Mouse (Mus musculus): Measurements from ENCODE around the gene Slc15a3. TPM values are rescaled to one million over a fixed set of nuclear protein-coding genes. Genes with fewer than 3 reads are reported as not detected.

The Slc15a3 gene
- polyA plus RNA-seq, 1 experiment from 2014 or later = 0.15 TPM

DNA sequence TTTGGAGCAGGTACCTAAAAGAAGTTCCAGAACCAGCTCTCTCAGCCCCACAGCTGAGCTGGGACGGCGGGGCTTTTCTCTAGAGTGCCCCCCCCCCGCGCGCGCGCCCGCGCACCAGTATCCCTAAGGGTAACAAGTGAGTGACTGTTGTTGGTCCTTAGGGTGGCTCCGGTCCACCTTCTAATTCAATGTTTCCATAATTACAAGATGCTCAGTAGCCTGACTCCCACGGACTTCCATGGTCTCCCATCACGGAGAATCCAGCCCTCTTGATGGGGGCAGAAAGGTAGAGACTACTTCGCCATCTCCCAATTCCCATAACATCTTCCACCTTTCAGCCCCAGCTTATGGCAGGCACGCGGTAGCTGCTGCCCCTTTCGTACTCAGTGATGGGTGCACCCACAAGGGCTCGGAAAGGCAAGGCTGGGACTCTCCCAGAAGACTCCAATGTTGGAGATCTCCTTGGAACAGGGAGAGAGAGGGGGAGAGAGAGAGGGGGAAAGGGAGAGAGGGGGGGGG lies 29.2 kb downstream of the Slc15a3 start:
- peak; percentile 56 for DNase-seq (ENCODE audit: low spot score)
- 1% methylated on average over 17 of the region's 17 CpGs for WGBS
- Histone ChIP-seq H3K9ac (ENCODE audit: low read length) (peak overlapping the region; percentile 96), H3K9me3 (ENCODE audit: control insufficient read depth, low read length) (no peaks in the 10 kb centered on the region), H3K4me3 (ENCODE audit: low read depth, low read length) (peak overlapping the region; percentile 67), H3K4me1 (ENCODE audit: control insufficient read depth, insufficient read depth, low read length) (peaks cover 10% of the 10 kb centered on the region), H3K36me3 (ENCODE audit: control insufficient read depth, insufficient read depth, low read length) (peaks cover 27% of the 10 kb centered on the region), H3K4me2 (ENCODE audit: low read depth, severe bottlenecking) (peak overlapping the region; percentile 85), H3K27ac (replicated peaks; ENCODE audit: low read depth, low read length) (no peak overlapping the region), H3K27me3 (ENCODE audit: control insufficient read depth, insufficient read depth, low read length) (no peaks in the 10 kb centered on the region)
- ATAC-seq (ENCODE audit: insufficient number of reproducible peaks, low FRiP score, low TSS enrichment, low read depth) = peak; percentile 11; the same call in 1 of the 2 replicates

GRCm38 (mm10) chr19:10869241-10869885 lies 29.8 kb downstream of the Slc15a3 start:
- Histone ChIP-seq H3K4me3 (ENCODE audit: low read depth, low read length) (peak overlapping the region; percentile 67), H3K36me3 (ENCODE audit: control insufficient read depth, insufficient read depth, low read length) (peaks cover 27% of the 10 kb centered on the region), H3K9me3 (ENCODE audit: control insufficient read depth, low read length) (no peaks in the 10 kb centered on the region), H3K27ac (replicated peaks; ENCODE audit: low read depth, low read length) (peak overlapping the region; percentile 88), H3K9ac (ENCODE audit: low read length) (peak overlapping the region; percentile 96), H3K4me1 (ENCODE audit: control insufficient read depth, insufficient read depth, low read length) (peaks cover 10% of the 10 kb centered on the region), H3K4me2 (ENCODE audit: low read depth, severe bottlenecking) (peak overlapping the region; percentile 85), H3K27me3 (ENCODE audit: control insufficient read depth, insufficient read depth, low read length) (no peaks in the 10 kb centered on the region)
- ATAC-seq (ENCODE audit: insufficient number of reproducible peaks, low FRiP score, low TSS enrichment, low read depth) (peak; percentile 90), DNase-seq (ENCODE audit: low spot score) (peak; percentile 91)
- under 1% methylated on average over 43 of the region's 43 CpGs for WGBS

- peak within 1 kb of the TSS; percentile 96 for H3K9ac ChIP-seq (ENCODE audit: low read length)
- H3K4me1 ChIP-seq (ENCODE audit: control insufficient read depth, insufficient read depth, low read length) = peaks cover 10% of the 10 kb centered on the region
- H3K4me2 ChIP-seq (ENCODE audit: low read depth, severe bottlenecking) = peak within 1 kb of the TSS; percentile 85
- H3K36me3 ChIP-seq (ENCODE audit: control insufficient read depth, insufficient read depth, low read length) = peaks cover 24% of the 10 kb centered on the region
- H3K27ac ChIP-seq (replicated peaks; ENCODE audit: low read depth, low read length) = peak within 1 kb of the TSS; percentile 88
- ATAC-seq (ENCODE audit: insufficient number of reproducible peaks, low FRiP score, low TSS enrichment, low read depth) = peak; percentile 22
- H3K9me3 ChIP-seq (ENCODE audit: control insufficient read depth, low read length) = no peaks in the 10 kb centered on the region
- no peaks in the 10 kb centered on the region for H3K27me3 ChIP-seq (ENCODE audit: control insufficient read depth, insufficient read depth, low read length)
- DNase-seq (ENCODE audit: low spot score) = no peak
- 3% methylated on average over 8 of the region's 8 CpGs for WGBS
- peak within 1 kb of the TSS; percentile 67 for H3K4me3 ChIP-seq (ENCODE audit: low read depth, low read length)
These were observed 30.5 kb downstream of the Slc15a3 start, which contains the start of gene Tmem132a for GRCm38 (mm10) chr19:10869886-10870527. Gene Tmem132a, minus strand, starts transcription at chr19:10869940.

DNA sequence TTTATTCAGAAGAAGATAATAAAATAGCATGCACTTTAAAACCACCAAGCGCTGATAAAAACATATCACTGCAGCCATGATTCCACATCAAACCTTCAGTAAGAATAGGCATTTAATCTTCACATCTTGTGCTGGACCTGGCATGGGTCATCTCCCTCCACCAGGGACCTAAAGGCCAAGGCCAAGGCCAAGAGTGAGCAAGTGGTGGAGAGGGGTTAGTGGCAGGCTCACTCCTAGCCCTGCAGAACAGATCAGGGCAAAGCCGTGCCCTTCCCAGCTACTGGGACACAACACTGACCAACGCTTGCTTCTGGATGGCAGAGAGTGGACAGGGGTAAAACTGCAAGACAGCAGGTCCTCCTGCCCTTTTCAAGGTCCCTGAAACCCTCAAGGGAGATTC lies 31.1 kb downstream of the Slc15a3 start:
- Histone ChIP-seq H3K4me1 (ENCODE audit: control insufficient read depth, insufficient read depth, low read length) (peaks cover 10% of the 10 kb centered on the region), H3K27ac (replicated peaks; ENCODE audit: low read depth, low read length) (no peak overlapping the region), H3K9me3 (ENCODE audit: control insufficient read depth, low read length) (no peaks in the 10 kb centered on the region), H3K4me3 (ENCODE audit: low read depth, low read length) (no peak overlapping the region), H3K9ac (ENCODE audit: low read length) (no peak overlapping the region), H3K36me3 (ENCODE audit: control insufficient read depth, insufficient read depth, low read length) (peaks cover 20% of the 10 kb centered on the region), H3K4me2 (ENCODE audit: low read depth, severe bottlenecking) (no peak overlapping the region), H3K27me3 (ENCODE audit: control insufficient read depth, insufficient read depth, low read length) (no peaks in the 10 kb centered on the region)
- DNase-seq (ENCODE audit: low spot score) = no peak
- WGBS = 92% methylated on average over 3 of the region's 3 CpGs
- ATAC-seq (ENCODE audit: insufficient number of reproducible peaks, low FRiP score, low TSS enrichment, low read depth) = no peak

DNA sequence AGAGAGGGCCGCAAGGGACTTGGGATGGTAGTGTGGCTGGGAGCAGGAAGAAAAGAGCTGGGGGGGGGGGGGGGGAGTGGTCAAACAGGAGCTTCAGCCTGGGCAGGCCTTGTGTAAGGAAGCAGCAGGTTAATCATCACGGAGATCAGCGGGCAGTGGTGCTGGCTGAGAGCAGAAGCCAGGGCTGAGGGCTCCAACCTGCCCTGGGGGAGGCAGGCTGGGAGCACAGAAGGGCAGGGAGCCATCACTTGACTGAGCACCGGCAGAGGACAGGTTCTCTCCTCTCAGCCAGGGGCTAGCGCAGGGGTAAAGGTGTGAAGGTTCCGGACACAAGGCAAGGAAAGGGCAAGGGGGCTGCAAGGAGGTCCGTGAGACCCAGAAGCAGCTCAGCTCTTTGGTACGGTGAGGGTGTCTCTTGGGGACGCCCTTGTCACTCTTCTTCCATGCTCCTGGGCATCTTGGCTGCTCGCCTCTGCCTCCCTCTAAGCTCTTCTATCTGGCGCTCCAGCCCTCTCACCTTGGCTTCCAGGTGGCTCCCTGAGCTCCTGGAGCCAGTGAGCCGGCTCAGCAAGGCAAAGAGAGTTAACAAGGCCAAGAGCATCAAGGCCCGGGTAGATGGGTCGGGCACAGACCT lies 31.9 kb downstream of the Slc15a3 start:
- H3K4me1 ChIP-seq (ENCODE audit: control insufficient read depth, insufficient read depth, low read length) = peaks cover 10% of the 10 kb centered on the region
- no peak for DNase-seq (ENCODE audit: low spot score)
- H3K27me3 ChIP-seq (ENCODE audit: control insufficient read depth, insufficient read depth, low read length) = no peaks in the 10 kb centered on the region
- peaks cover 15% of the 10 kb centered on the region for H3K36me3 ChIP-seq (ENCODE audit: control insufficient read depth, insufficient read depth, low read length)
- H3K27ac ChIP-seq (replicated peaks; ENCODE audit: low read depth, low read length) = no peak overlapping the region
- H3K9ac ChIP-seq (ENCODE audit: low read length) = no peak overlapping the region
- H3K4me3 ChIP-seq (ENCODE audit: low read depth, low read length) = no peak overlapping the region
- WGBS = 80% methylated on average over 14 of the region's 14 CpGs
- ATAC-seq (ENCODE audit: insufficient number of reproducible peaks, low FRiP score, low TSS enrichment, low read depth) = no peak
- H3K4me2 ChIP-seq (ENCODE audit: low read depth, severe bottlenecking) = no peak overlapping the region
- no peaks in the 10 kb centered on the region for H3K9me3 ChIP-seq (ENCODE audit: control insufficient read depth, low read length)

- Histone ChIP-seq H3K4me2 (ENCODE audit: low read depth, severe bottlenecking) (no peak overlapping the region), H3K4me3 (ENCODE audit: low read depth, low read length) (no peak overlapping the region), H3K4me1 (ENCODE audit: control insufficient read depth, insufficient read depth, low read length) (peaks cover 10% of the 10 kb centered on the region; the same call in 1 of the 2 replicates), H3K9me3 (ENCODE audit: control insufficient read depth, low read length) (no peaks in the 10 kb centered on the region), H3K36me3 (ENCODE audit: control insufficient read depth, insufficient read depth, low read length) (peaks cover 9% of the 10 kb centered on the region; the same call in 1 of the 2 replicates), H3K27me3 (ENCODE audit: control insufficient read depth, insufficient read depth, low read length) (no peaks in the 10 kb centered on the region), H3K9ac (ENCODE audit: low read length) (no peak overlapping the region), H3K27ac (replicated peaks; ENCODE audit: low read depth, low read length) (no peak overlapping the region)
- no peak for DNase-seq (ENCODE audit: low spot score)
- no peak for ATAC-seq (ENCODE audit: insufficient number of reproducible peaks, low FRiP score, low TSS enrichment, low read depth)
- 90% methylated on average over 7 of the region's 7 CpGs for WGBS
These were observed 38.8 kb downstream of the Slc15a3 start for GRCm38 (mm10) chr19:10878201-10878837.

- WGBS = 56% methylated on average over 7 of the region's 7 CpGs
- Histone ChIP-seq H3K4me2 (ENCODE audit: low read depth, severe bottlenecking) (peak overlapping the region; percentile 95), H3K36me3 (ENCODE audit: control insufficient read depth, insufficient read depth, low read length) (no peaks in the 10 kb centered on the region), H3K4me3 (ENCODE audit: low read depth, low read length) (peak overlapping the region; percentile 55), H3K27me3 (ENCODE audit: control insufficient read depth, insufficient read depth, low read length) (no peaks in the 10 kb centered on the region), H3K27ac (replicated peaks; ENCODE audit: low read depth, low read length) (no peak overlapping the region), H3K9me3 (ENCODE audit: control insufficient read depth, low read length) (no peaks in the 10 kb centered on the region), H3K4me1 (ENCODE audit: control insufficient read depth, insufficient read depth, low read length) (peaks cover 10% of the 10 kb centered on the region; the same call in 1 of the 2 replicates), H3K9ac (ENCODE audit: low read length) (no peak overlapping the region)
- DNase-seq (ENCODE audit: low spot score) = no peak
- peak; percentile 4; the same call in 1 of the 2 replicates for ATAC-seq (ENCODE audit: insufficient number of reproducible peaks, low FRiP score, low TSS enrichment, low read depth)
These were observed 40.8 kb downstream of the Slc15a3 start for GRCm38 (mm10) chr19:10880085-10880974.
